Mouse (Mus musculus) bone marrow macrophage, adult 2 months (primary cell): ENCODE results near the gene Sema3a.

ENCODE experiments used
- CTCF ChIP-seq: IDR thresholded peaks from 2 replicates; pipeline ENCODE4 v1.5.1; 2012; ENCODE audit warnings: low read depth, mild to moderate bottlenecking, low read length, moderate library complexity
- POLR2A ChIP-seq: IDR thresholded peaks from 2 replicates; pipeline ENCODE4 v1.6.1; 2012; ENCODE audit warnings: mild to moderate bottlenecking, low read depth, low read length, borderline replicate concordance

- TF ChIP-seq CTCF (no peak), POLR2A (no peak)
Observed at GRCm38 (mm10) chr5:13312667-13313066, 187.5 kb downstream of the Sema3a start.
